Mouse (Mus musculus) Patski (cell line): ENCODE results near the gene Olfr127. TPM values are rescaled to one million over a fixed set of nuclear protein-coding genes. Genes with fewer than 3 reads are reported as not detected.
"Not testable (repeated sequence)": the region's sequence is repeated elsewhere in the genome, so short reads cannot be mapped to it uniquely, and the experiment has no call there.

Experiments used
- ATAC-seq: fragments of 100-300 bp; one replicate; pipeline ENCODE4 v1.8.0; 2021
- CTCF ChIA-PET: fragments of 350-600 bp; sonication (Branson Sonifier 250); formaldehyde crosslinking; loops from one replicate; lab custom pipeline; 2022; ENCODE audit warnings: inconsistent platforms; lab: Charles Lee
- POLR2A ChIA-PET: fragments of 350-600 bp; sonication (Branson Sonifier 250); formaldehyde crosslinking; loops from one replicate; lab custom pipeline; 2022; ENCODE audit warnings: antibody characterized with exemption, inconsistent platforms; lab: Charles Lee
- DNase-seq: peaks from one replicate; pipeline ENCODE4 v3.0.0-alpha.2; 2011; ENCODE audit warnings: low read depth, low spot score
- H3K27me3 ChIP-seq: fragments of 371-371 bp; one replicate; pipeline ENCODE4 v1.5.1; 2021
- CTCF ChIP-seq: fragments of 100-300 bp; IDR thresholded peaks from one replicate; pipeline ENCODE4 v1.5.1; 2021
- in situ Hi-C: fragments of 300-500 bp; cut with MboI; formaldehyde crosslinking; loops from 3 replicates; pipeline ENCODE4 v1.11.1; 2018; ENCODE audit warnings: low pct_unique_long_range_greater_than_20kb, mixed read lengths
- polyA plus RNA-seq: library from polyadenylated mRNA; unstranded; gene quantifications from one replicate; pipeline ENCODE4 v1.2.3, GENCODE M21; 2021

Olfr127 gene
- 0.08 TPM for polyA plus RNA-seq

DNA sequence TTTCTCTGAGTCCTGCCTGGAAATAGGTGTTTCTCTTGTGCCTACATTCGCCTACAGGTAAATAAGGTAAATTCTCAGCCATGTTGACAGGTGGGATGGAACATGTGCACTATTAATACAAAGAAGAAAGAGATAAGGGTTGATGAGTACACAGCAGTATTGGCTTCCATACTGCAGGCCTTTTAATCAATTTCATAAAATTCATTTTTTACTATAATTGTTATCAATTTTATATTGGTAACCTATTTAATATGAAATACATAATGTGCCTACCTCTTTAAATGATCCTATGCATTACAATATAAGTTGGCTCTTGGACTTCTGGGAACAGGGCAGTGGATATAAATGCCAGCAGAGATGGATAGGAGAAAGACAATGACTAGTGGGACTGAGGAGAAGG lies at the start of gene Olfr127:
TSS of gene Olfr127 (plus strand) at position 301 of the 400 bp plus-strand sequence.
- in situ Hi-C loops = no loop called here
- ATAC-seq (no peak), DNase-seq (no peak)
- POLR2A ChIA-PET = no interaction called here
- CTCF ChIA-PET = no interaction called here
- H3K27me3 ChIP-seq = no peaks in the 10 kb centered on the region
- no peak for TF ChIP-seq CTCF

DNA sequence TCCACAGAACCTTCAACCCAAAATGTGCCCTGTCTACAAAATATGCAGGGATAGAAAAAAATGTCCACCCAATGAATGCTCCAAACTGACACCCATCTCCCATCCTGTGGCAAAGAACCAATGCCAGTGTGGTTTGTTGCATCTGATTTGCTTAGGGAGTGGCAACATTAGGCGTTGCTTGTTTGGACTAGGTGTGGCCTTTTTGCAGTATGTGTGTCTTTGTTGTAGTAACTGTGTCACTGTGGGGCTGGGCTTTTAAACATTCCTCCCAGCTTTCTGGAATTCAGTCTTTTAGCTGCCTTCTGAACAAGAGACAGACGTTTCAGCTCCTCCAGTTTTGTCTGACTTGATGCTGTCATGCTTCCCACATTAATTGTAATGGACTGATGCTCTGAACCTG lies 36.3 kb upstream of the Olfr127 start:
- ATAC-seq (no peak), DNase-seq (no peak)
- in situ Hi-C loops = no loop called here
- ChIA-PET CTCF (no interaction called here), POLR2A (no interaction called here)
- H3K27me3 ChIP-seq = no peaks in the 10 kb centered on the region
- no peak for TF ChIP-seq CTCF

DNA sequence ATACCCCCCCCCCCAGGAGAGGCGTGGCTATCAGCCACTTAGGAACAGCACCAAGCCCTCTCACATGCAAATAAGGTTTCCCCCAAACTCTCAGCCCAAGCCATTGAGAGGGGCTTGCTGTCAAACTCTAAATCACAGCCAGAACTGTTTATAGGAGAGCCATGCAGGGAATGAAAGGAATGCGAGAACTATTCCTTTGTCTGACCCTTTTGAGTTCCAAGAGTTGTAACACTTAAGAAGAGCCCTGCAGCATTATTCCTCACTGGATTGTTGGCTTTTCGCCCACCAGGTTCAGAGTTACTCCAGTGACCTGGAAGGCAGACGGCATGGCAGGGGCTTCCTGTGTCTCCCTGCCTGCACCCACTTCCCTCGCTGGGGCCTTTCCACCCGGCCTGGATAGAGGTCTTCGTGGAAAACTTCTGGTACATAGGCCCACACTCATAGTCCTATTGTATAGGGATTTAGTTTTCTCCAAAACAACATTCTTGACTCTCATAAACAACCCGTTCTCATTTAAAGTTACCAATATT lies 30.5 kb upstream of the Olfr127 start:
- in situ Hi-C loops = no loop called here
- ChIA-PET CTCF (no interaction called here), POLR2A (no interaction called here)
- ATAC-seq (no peak), DNase-seq (no peak)
- TF ChIP-seq CTCF = no peak
- no peaks in the 10 kb centered on the region for H3K27me3 ChIP-seq

DNA sequence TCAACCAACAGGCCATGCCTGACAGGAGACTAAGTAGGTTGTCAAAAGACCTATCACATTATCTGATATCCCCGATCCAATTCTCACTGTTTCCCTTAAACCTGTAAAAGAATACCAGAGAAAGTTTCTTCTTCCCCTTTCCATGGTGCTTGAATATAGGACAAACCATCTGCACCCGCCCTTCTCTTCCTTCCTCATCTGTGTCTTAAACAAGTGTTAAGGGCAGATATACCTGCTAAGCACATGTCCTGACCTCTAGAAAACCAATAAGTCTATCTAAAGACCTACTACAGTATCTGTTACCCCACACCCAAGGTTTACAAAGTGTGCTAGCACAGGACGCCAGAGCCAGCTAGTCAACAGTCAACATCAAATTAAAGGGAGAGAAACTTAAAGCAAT lies 26.4 kb upstream of the Olfr127 start:
- ATAC-seq (no peak), DNase-seq (no peak)
- ChIA-PET CTCF (no interaction called here), POLR2A (no interaction called here)
- TF ChIP-seq CTCF = no peak
- H3K27me3 ChIP-seq = no peaks in the 10 kb centered on the region
- in situ Hi-C loops = no loop called here

DNA sequence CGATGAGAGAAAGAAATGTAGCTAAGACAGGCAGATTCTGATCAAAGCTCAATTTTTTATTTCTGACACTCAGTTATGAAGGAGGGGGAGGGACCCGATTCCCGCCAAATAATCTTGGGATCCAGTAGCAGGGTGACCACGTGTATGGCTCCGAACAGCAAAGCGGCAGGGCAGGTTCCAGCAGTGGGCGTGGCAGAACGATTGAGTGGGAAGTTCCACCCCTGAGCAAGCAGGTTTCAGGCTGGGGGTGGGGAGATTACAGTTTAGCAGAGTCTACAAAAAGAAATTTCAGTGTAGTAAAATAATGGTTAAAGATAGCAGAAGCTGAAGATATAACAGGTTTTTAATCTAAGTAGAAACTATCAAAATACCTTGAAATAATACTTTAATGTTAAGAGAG lies 6.6 kb downstream of the Olfr127 start:
- ATAC-seq, in situ Hi-C loops, DNase-seq, POLR2A ChIA-PET, CTCF ChIA-PET, H3K27me3 ChIP-seq: not testable (repeated sequence)

DNA sequence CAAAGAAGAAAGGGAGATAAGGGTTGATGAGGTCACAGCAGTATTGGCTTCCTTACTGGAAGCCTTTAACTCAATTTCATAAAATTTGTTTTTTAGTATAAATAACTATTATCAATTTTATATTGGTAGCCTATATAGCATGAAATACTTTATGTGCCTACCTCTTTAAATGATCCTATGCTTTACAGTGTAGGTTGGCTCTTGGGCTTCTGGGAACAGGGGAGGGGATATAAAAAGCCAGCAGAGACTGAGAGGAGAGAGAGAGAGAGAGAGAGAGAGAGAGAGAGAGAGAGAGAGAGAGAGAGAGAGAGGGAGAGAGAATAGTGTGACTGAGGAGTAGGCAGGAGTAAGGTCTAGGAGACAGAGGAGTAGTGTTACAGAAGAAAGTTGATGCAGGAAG lies 20.0 kb downstream of the Olfr127 start, which contains the start of gene Olfr128:
TSS of gene Olfr128 (plus strand) at position 301 of the 400 bp plus-strand sequence.
- no peak for DNase-seq
- no peak for ATAC-seq
- ChIA-PET CTCF (no interaction called here), POLR2A (no interaction called here)
- no peaks in the 10 kb centered on the region for H3K27me3 ChIP-seq
- TF ChIP-seq CTCF = no peak
- in situ Hi-C loops = no loop called here

DNA sequence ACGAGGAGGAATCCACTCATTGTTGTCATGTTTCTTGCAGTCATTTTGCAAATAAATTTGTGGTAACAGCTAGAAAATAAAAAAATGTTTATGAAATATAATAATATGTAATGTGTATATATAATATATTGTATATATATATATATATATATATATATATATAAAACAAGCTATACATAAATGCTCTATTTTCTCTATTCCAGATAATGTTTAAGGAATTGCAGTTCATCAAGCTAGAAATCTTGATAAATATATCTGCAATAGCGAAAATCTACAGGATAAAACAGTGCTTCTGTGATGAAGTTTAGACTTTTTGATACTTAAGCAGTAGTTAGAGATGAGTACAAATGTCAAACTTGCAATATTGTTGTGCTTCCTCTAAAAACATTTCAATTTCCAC lies 52.7 kb downstream of the Olfr127 start, which contains the start of gene Olfr761:
TSS of gene Olfr761 (minus strand) at position 101 of the 400 bp plus-strand sequence.
- ATAC-seq (no peak), DNase-seq (no peak)
- in situ Hi-C loops = no loop called here
- no peak for TF ChIP-seq CTCF
- CTCF ChIA-PET = no interaction called here
- H3K27me3 ChIP-seq = no peaks in the 10 kb centered on the region
- POLR2A ChIA-PET = no interaction called here

Other genes with a start within 250 kb of the Olfr127 start
- not detected for gene Olfr117, start 236.7 kb upstream of the Olfr127 start, polyA plus RNA-seq
- 0.03 TPM for gene Olfr118, start 233.4 kb upstream of the Olfr127 start, polyA plus RNA-seq
- gene Olfr119, start 203.9 kb upstream of the Olfr127 start, polyA plus RNA-seq = not detected
- gene Olfr120, start 178.6 kb upstream of the Olfr127 start, polyA plus RNA-seq = not detected
- gene Olfr121, start 151.6 kb upstream of the Olfr127 start, polyA plus RNA-seq = not detected
- not detected for gene Olfr122, start 131.8 kb upstream of the Olfr127 start, polyA plus RNA-seq
- not detected for gene Olfr123, start 106.9 kb upstream of the Olfr127 start, polyA plus RNA-seq
- gene Olfr124, start 100.5 kb upstream of the Olfr127 start, polyA plus RNA-seq = not detected
- gene Olfr125, start 67.5 kb upstream of the Olfr127 start, polyA plus RNA-seq = not detected
- gene Olfr126, start 53.0 kb upstream of the Olfr127 start, polyA plus RNA-seq = not detected
- not detected for gene Olfr128, start 20.1 kb downstream of the Olfr127 start, polyA plus RNA-seq
- gene Olfr761, start 52.6 kb downstream of the Olfr127 start, polyA plus RNA-seq = not detected
- gene Olfr129, start 159.6 kb downstream of the Olfr127 start, polyA plus RNA-seq = not detected
- not detected for gene Olfr130, start 163.5 kb downstream of the Olfr127 start, polyA plus RNA-seq
- not detected for gene Olfr131, start 188.3 kb downstream of the Olfr127 start, polyA plus RNA-seq
- not detected for gene Olfr132, start 234.1 kb downstream of the Olfr127 start, polyA plus RNA-seq
- not detected for gene Olfr133, start 244.8 kb downstream of the Olfr127 start, polyA plus RNA-seq